Mouse (Mus musculus) embryonic facial prominence, embryonic 13.5 days (tissue): ENCODE results near the gene Ltb4r2. TPM values are rescaled to one million over a fixed set of nuclear protein-coding genes. Genes with fewer than 3 reads are reported as not detected.

Source experiments
- ATAC-seq: fragments of 200-750 bp; cut with Nextera tagmentation; 2 replicates; pipeline ENCODE4 v1.8.0; 2017; ENCODE audit warnings: low read depth; ENCODE audit not compliant: insufficient number of reproducible peaks, insufficient read depth, low FRiP score, low TSS enrichment
- H3K27ac ChIP-seq: fragments of 300-500 bp; sonication (generic); 2 replicates; pipeline ENCODE4 v1.5.1; 2015; ENCODE audit warnings: moderate library complexity, mild to moderate bottlenecking, inconsistent platforms
- H3K27me3 ChIP-seq: fragments of 300-500 bp; sonication (generic); 2 replicates; pipeline ENCODE4 v1.6.1; 2015; ENCODE audit warnings: mild to moderate bottlenecking, inconsistent platforms
- H3K36me3 ChIP-seq: fragments of 300-500 bp; sonication (generic); 2 replicates; pipeline ENCODE4 v1.6.1; 2015; ENCODE audit warnings: mild to moderate bottlenecking, inconsistent platforms
- H3K4me1 ChIP-seq: fragments of 300-500 bp; sonication (generic); 2 replicates; pipeline ENCODE4 v1.6.1; 2015; ENCODE audit warnings: inconsistent platforms
- H3K4me2 ChIP-seq: fragments of 300-500 bp; sonication (generic); 2 replicates; pipeline ENCODE4 v1.6.1; 2015; ENCODE audit warnings: moderate library complexity, mild to moderate bottlenecking, inconsistent platforms
- H3K4me3 ChIP-seq: fragments of 300-500 bp; sonication (generic); 2 replicates; pipeline ENCODE4 v1.5.1; 2015; ENCODE audit warnings: mild to moderate bottlenecking, inconsistent platforms
- H3K9ac ChIP-seq: fragments of 300-500 bp; sonication (generic); 2 replicates; pipeline ENCODE4 v1.6.1; 2015; ENCODE audit warnings: mild to moderate bottlenecking, inconsistent platforms
- H3K9me3 ChIP-seq: fragments of 300-500 bp; sonication (generic); 2 replicates; pipeline ENCODE4 v1.6.1; 2016; ENCODE audit warnings: inconsistent platforms
- WGBS: fragments of 180-500 bp; shearing (Covaris S2); methylation state at CpG from one replicate; pipeline ENCODE4 v1.1.7; 2015; ENCODE audit warnings: mixed read lengths; 5-methylcytosine and 5-hydroxymethylcytosine counted together
- polyA plus RNA-seq: library from polyadenylated mRNA; unstranded; fragments of >200 nt; fragmentation: Nextera tagmentation; extraction: Ambion mirVana; gene quantifications from 2 replicates; pipeline ENCODE4 v1.2.1, GENCODE M21; 2015

Ltb4r2 gene
- polyA plus RNA-seq, 1 experiment from 2014 or later = 0.51 TPM

DNA sequence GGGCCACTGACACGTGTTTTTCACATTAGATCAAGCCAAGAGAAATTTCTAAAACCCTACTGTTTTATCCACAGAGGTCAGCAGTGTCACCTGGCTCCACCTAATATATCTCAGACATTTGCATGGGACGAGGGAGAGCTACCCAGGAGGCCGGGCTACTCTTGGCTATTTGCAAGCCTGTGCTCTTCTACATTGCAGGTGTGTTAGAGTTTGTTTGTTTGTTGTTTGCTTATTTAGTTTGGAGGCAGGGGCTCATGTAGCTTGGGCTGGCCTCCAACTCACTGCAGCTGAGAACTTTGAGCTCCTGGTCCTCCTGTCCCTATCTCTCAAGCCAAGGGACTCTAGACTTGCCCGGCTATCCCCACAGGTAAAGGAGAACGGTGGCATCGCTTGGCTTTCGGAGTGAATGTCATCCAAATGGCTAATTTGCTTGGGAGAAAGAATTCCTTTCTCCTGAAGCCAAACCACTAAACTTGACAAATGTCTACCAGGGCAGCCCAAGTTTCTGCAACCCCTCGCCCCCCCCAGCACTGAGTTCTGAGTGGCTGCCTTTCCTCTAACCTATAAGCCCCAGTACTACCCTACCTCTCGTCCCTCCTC, 21.2 kb downstream of the Ltb4r2 start:
- ATAC-seq = no peak
- H3K4me2 ChIP-seq = peak overlapping the region; percentile 87
- 39% methylated on average over 9 of the region's 9 CpGs for WGBS
- peak overlapping the region; percentile 89 for H3K27ac ChIP-seq
- peaks cover 47% of the 10 kb centered on the region for H3K27me3 ChIP-seq
- H3K36me3 ChIP-seq = peaks cover 27% of the 10 kb centered on the region
- peaks cover 31% of the 10 kb centered on the region for H3K4me1 ChIP-seq
- H3K9ac ChIP-seq = peak overlapping the region; percentile 75
- H3K4me3 ChIP-seq = peak overlapping the region; percentile 55
- no peaks in the 10 kb centered on the region for H3K9me3 ChIP-seq

DNA sequence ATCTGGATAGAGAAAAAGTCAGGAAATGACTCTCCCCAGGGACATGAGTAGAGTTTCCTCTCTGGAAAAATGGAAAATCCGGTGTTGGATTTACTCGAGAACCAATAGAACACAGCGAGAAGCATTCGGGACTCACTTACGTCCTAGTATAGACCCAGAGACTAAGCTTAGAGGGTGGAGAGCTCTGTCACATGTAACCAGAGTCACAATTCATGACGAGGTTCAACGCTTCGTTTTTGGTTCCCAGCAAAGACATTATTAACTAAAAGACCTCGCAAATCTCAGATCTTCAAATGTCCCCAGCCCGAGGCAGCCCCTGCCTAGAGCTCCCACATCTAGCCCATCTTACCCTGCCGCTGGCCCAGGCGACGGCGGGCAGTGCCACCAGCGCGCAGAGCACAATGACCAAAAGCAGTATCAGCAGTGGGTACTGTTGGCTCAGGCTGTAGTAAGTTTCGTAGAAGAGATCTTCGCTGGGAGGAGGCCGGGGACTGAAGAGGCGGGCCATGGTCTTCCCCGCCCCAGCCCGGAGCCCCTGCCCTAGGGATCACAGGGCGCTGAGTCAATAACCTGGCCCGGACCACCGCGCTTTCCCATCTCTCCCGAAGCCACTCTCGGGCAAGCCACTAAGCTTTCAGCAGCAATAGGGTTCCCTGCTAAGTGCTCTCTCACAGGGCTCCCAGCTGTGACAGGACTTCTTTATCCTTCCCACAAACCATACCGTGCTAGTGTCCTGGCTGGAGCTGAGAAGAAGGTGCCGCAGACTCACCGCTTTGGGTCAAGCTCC, 22.1 kb downstream of the Ltb4r2 start:
- WGBS = 1% methylated on average over 31 of the region's 31 CpGs
- 0 out of 2 replicates have a peak, but pooled peaks have one; percentile 34 for ATAC-seq

DNA sequence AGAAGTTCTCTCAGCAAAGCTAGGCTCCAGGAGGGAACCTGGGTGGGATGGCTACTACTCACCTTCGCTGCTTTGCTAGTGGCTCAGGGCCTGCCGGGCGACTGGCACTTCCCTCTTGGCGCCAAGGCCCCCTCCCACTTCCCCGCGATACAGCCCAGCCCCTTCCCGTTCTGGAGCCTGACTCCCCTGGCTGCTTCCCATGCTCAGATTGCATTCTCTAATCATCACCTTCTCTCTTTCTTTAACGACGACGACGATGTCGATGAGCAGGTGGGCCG, 22.7 kb downstream of the Ltb4r2 start, which contains the start of gene Adcy4:
TSS of gene Adcy4 (minus strand) at position 138 of the 278 bp plus-strand sequence.
- Histone ChIP-seq H3K27me3 (peaks cover 59% of the 10 kb centered on the region), H3K9ac (peak within 1 kb of the TSS; percentile 75), H3K27ac (peak within 1 kb of the TSS; percentile 89), H3K4me1 (peaks cover 41% of the 10 kb centered on the region), H3K4me2 (peak within 1 kb of the TSS; percentile 87), H3K36me3 (peaks cover 13% of the 10 kb centered on the region), H3K9me3 (no peaks in the 10 kb centered on the region), H3K4me3 (peak within 1 kb of the TSS; percentile 55)
- no peak for ATAC-seq
- 4% methylated on average over 13 of the region's 13 CpGs for WGBS

More for the DNA sequence above, 22.1 kb downstream of the Ltb4r2 start:
- peaks cover 56% of the 10 kb centered on the region for H3K27me3 ChIP-seq
- H3K36me3 ChIP-seq = peaks cover 18% of the 10 kb centered on the region
- H3K4me1 ChIP-seq = peaks cover 40% of the 10 kb centered on the region
- H3K9ac ChIP-seq = peak overlapping the region; percentile 75
- H3K4me3 ChIP-seq = peak overlapping the region; percentile 55
- peak overlapping the region; percentile 87 for H3K4me2 ChIP-seq
- peak overlapping the region; percentile 89 for H3K27ac ChIP-seq
- no peaks in the 10 kb centered on the region for H3K9me3 ChIP-seq

DNA sequence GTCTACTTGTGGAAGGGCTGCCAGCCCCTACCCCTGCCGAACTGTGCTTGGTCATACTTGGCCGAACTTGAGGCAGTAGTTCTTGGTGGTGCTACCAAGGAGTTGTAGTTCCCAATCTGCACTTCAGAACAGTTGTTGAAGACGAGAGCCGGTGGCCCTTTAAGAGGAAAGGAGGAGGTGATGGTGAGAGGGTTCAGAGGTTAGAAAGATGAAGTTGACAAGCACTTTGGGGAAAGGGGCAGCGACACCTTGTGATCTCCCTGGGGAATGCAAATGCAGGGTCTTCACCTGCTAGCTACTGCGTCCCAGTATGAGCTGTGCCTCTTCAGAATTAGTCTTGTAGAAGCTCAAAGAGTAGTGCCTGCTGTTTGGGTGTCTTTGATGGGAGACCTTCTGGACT, 24.0 kb downstream of the Ltb4r2 start:
- H3K4me3 ChIP-seq = no peak overlapping the region
- WGBS = 25% methylated on average over 6 of the region's 6 CpGs
- no peaks in the 10 kb centered on the region for H3K9me3 ChIP-seq
- peaks cover 41% of the 10 kb centered on the region for H3K4me1 ChIP-seq
- peaks cover 6% of the 10 kb centered on the region for H3K36me3 ChIP-seq
- no peak for ATAC-seq
- H3K9ac ChIP-seq = no peak overlapping the region
- no peak overlapping the region for H3K4me2 ChIP-seq
- peaks cover 64% of the 10 kb centered on the region for H3K27me3 ChIP-seq
- H3K27ac ChIP-seq = no peak overlapping the region

DNA sequence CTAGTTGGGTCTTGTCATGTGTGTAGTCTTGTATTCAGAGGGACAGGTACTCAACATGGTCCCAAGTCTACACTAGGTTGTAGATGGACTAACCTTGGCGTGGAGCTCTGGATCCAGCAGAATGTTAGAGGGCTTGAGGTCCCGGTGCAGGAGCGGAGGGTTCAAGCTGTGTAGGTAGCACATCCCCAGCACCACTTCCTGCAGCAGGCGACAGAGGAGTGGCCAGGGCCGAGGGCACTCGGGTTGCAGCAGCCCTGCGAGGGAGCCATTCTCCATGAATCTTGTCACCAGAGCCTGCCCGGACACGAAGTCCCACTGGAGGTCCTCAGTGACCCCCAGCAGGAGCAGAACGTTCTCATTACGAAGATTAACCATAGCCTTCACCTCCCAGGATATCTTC, 26.5 kb downstream of the Ltb4r2 start:
- Histone ChIP-seq H3K9me3 (no peaks in the 10 kb centered on the region), H3K36me3 (peaks cover 6% of the 10 kb centered on the region), H3K27ac (no peak overlapping the region), H3K9ac (peak overlapping the region; percentile 71), H3K4me1 (peaks cover 20% of the 10 kb centered on the region), H3K4me3 (peak overlapping the region; percentile 56), H3K27me3 (peaks cover 60% of the 10 kb centered on the region), H3K4me2 (peak overlapping the region; percentile 91)
- 40% methylated on average over 11 of the region's 11 CpGs for WGBS
- no peak for ATAC-seq

DNA sequence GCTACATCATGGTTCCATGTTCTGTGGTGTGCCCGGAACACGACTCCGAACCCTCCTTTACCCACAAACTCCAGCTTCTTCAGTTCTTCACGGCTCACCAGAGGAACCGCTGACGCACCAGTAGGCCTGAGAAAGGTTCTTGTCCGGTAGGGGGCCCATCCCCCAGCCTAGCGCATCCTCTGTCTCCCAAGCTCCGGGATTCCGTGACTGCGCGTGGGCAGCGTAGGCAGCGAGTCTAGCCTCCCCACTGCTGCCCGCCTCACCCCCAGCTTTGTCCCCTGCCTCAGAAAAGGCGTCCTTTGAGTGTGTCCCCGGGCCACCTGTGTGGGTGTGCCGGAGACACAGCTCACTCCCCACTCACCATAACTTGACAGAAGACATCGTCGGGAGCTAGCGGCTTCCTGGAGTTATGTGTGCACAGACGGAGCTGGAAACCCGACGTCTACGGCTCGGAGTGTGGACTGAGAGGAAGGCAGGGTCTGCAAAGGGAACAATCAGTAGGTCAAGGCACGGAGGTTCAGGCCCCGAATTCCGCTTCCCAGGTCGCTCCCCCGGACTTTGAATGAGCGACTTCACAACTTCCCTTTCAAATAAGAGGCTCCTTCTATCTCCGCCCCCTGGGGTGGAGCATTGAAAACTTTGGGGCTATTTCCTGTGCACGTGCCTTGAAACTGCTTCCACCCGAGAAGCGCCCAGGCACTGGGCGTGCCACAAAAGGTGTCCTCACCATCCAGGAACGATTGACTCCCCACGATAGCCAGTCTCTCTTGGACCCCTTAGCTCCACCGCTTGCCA, 27.2 kb downstream of the Ltb4r2 start, which contains the start of gene Ripk3:
TSS of gene Ripk3 (minus strand) at position 610 of the 795 bp plus-strand sequence.
- Histone ChIP-seq H3K27me3 (peaks cover 58% of the 10 kb centered on the region), H3K4me3 (peak within 1 kb of the TSS; percentile 56), H3K27ac (no peak within 1 kb of the TSS), H3K9me3 (no peaks in the 10 kb centered on the region), H3K4me2 (peak within 1 kb of the TSS; percentile 91), H3K9ac (peak within 1 kb of the TSS; percentile 71), H3K36me3 (peaks cover 6% of the 10 kb centered on the region), H3K4me1 (peaks cover 16% of the 10 kb centered on the region)
- no peak for ATAC-seq
- WGBS = 4% methylated on average over 40 of the region's 40 CpGs

DNA sequence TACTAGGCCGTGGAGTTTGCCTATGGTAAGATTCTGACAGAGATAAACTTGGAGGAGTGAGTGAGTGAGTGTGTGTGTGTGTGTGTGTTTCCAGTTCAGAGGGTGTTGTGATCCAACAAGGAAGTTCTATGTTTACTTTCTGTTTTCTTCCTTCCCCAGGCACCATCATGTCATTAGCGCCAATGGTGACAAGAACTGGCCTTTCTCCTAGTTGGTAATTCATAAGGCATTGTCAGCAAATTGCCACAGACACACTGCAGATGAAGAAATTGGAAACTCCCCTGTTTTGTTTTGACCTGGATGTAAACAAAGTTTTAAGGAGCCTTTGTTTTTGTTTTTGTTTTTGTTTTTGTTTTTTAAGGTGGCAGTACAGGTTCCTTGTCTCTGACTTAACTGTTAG, 32.2 kb downstream of the Ltb4r2 start:
- Histone ChIP-seq H3K4me1 (peaks cover 4% of the 10 kb centered on the region; the same call in 1 of the 2 replicates), H3K9ac (no peak overlapping the region), H3K36me3 (no peaks in the 10 kb centered on the region), H3K27ac (no peak overlapping the region), H3K4me3 (no peak overlapping the region), H3K4me2 (no peak overlapping the region), H3K27me3 (peaks cover 9% of the 10 kb centered on the region), H3K9me3 (no peaks in the 10 kb centered on the region)
- 67% methylated on average over 2 of the region's 2 CpGs for WGBS
- no peak for ATAC-seq

DNA sequence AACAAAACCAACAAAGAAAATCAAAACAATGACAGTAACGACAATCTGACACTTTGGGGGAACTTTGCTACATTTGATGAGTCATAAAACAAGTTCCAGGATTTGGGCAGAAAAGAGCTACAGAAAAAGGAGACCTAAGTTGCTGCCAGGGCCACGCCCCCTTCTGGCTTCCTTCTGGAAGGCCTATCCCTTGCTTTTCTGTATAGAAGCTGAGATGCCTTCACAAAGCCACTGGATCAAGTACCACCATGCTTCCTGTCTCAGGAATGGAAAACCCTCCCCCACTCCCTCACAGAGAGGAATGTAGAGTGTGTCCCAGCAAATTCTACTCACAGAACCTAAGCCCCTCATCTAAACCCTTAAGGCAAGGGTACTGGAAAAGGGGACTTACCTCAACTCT, 32.7 kb downstream of the Ltb4r2 start:
- peaks cover 7% of the 10 kb centered on the region for H3K27me3 ChIP-seq
- no peaks in the 10 kb centered on the region for H3K36me3 ChIP-seq
- no peak overlapping the region for H3K27ac ChIP-seq
- H3K9me3 ChIP-seq = no peaks in the 10 kb centered on the region
- ATAC-seq = no peak
- WGBS = 60% methylated on average over 2 of the region's 2 CpGs
- no peak overlapping the region for H3K9ac ChIP-seq
- no peak overlapping the region for H3K4me2 ChIP-seq
- peaks cover 3% of the 10 kb centered on the region; the same call in 1 of the 2 replicates for H3K4me1 ChIP-seq
- no peak overlapping the region for H3K4me3 ChIP-seq

DNA sequence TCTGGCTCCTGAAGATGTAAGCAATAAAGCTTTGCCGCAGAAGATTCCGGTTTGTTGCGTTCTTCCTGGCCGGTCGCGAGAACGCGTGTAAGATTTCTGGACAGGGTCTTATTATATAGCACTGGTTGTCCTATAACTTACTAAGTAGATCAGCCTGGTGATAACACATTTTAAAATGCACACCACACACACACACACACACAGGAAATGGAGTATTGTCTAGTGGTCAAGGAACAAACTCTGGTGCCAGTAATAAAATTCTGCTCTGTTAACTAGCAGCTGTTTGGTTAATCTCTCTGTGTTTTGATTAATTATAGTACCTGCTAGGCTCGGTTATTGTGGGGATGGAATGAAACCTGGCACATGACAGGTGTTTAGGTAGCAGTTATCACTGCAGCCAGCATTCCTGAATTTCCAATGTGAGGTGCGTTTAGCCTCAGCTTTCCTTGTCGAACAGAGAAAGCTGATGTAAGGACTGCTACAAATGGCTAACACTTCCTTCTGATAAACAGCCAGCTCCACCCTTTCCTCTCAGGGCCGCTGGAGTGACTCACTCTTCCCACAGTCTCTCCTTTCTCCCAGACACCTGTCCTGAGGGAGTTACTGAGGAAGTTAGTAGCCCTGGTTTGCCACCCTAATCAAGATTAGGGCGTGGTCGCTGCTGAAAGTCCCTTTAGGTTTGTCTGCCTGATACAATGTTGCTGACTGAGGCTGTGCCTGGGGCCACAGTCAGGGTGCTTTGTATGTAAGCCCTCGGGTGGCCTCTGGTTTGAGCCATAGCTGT, 34.3 kb downstream of the Ltb4r2 start:
- H3K4me1 ChIP-seq = peaks cover 3% of the 10 kb centered on the region; the same call in 1 of the 2 replicates
- H3K27me3 ChIP-seq = no peaks in the 10 kb centered on the region
- WGBS = 79% methylated on average over 15 of the region's 15 CpGs
- H3K36me3 ChIP-seq = no peaks in the 10 kb centered on the region
- H3K27ac ChIP-seq = no peak overlapping the region; the same call in 1 of the 2 replicates
- H3K4me2 ChIP-seq = no peak overlapping the region
- no peak overlapping the region for H3K9ac ChIP-seq
- no peaks in the 10 kb centered on the region for H3K9me3 ChIP-seq
- no peak for ATAC-seq
- no peak overlapping the region for H3K4me3 ChIP-seq
